Mouse (Mus musculus) megakaryocyte-erythroid progenitor cell, adult 5 weeks (primary cell): Measurements from ENCODE around the gene Olfr118. TPM values are rescaled to one million over a fixed set of nuclear protein-coding genes. Genes with fewer than 3 reads are reported as not detected.

Source experiments
- polyA plus RNA-seq: library from polyadenylated mRNA; stranded (reverse); fragments of >175 nt; gene quantifications from 2 replicates; pipeline ENCODE4 v1.2.3, GENCODE M21; 2012

Olfr118 gene
- polyA plus RNA-seq = not detected in 2 replicates

GRCm38 (mm10) chr17:37666688-37667087 is at the start of gene Olfr118:
TSS of gene Olfr118 (plus strand) at chr17:37666988.

DNA sequence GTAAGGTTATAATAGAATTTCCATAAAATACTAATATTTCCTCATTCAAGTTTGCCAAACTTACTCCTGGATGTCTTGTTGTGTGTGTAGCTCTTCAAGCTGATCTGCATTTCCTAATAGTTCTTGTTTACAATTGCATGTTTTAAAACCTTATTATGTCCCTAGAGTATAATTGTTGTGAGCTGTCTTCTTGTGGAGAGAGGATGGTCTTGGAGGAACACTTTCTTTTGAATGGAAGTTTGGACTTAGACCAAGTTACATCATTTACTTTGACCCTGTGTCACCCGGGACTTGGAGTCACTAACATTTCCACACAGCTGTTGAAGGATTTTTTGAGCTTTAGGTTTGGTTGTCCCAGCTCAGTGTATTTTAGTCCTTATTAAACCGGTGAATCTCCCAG is 39.8 kb upstream of the Olfr118 start, which contains the start of the genes Olfr115 and Olfr116:
TSS of gene Olfr115 (minus strand) at position 101 of the 400 bp plus-strand sequence.
TSS of gene Olfr116 (minus strand) at position 191 of the 400 bp plus-strand sequence.

DNA sequence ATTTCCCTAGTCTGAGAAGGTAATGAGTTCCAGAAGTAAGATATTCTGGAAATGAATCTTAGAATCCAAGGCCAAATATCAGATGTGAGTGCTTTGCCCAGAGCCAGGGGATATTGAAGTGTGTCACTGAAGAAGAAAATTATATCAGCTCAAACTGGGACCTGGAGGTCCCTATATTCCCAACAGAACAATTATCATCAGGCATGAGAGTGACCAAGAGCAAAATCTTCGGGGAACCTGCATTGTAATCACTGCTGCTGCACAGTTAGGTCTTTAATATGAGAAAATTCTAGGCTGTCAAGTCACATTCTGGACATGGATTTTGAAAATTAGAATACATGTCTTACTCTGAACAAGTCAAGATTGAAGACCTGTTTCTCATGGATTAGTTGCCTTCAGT is 3.1 kb upstream of the Olfr118 start, which contains the start of gene Olfr117:
TSS of gene Olfr117 (minus strand) at position 101 of the 400 bp plus-strand sequence.

DNA sequence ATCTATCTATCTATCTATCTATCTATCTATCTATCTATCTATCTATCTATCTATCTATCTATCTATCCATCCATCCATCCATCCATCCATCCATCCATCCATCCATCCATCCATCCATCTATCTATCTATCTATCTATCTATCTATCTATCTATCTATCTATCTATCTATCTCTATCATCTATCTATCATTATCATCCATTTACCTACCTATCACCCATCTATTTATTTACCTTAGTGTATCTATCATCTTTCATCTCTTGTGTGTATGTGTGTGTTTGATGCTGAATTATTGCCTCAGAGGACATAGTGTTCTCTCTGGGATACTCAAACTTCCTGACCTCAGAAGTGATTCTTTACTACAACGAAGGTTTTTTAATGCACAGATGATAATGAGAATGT is 29.5 kb downstream of the Olfr118 start, which contains the start of gene Olfr119:
TSS of gene Olfr119 (plus strand) at position 301 of the 400 bp plus-strand sequence.

GRCm38 (mm10) chr17:37721508-37721907 is 54.7 kb downstream of the Olfr118 start, which contains the start of gene Olfr120:
TSS of gene Olfr120 (plus strand) at chr17:37721808.

Other genes with a start within 250 kb of the Olfr118 start
- not detected in 2 replicates for gene Olfr108, start 221.5 kb upstream of the Olfr118 start, polyA plus RNA-seq
- gene Olfr109, start 208.1 kb upstream of the Olfr118 start, polyA plus RNA-seq = not detected in 2 replicates
- gene H2-M2, start 183.4 kb upstream of the Olfr118 start, polyA plus RNA-seq = not detected in 2 replicates
- gene Olfr110, start 174.5 kb upstream of the Olfr118 start, polyA plus RNA-seq = not detected in 2 replicates
- gene Olfr111, start 159.0 kb upstream of the Olfr118 start, polyA plus RNA-seq = not detected in 2 replicates
- gene Olfr112, start 97.5 kb upstream of the Olfr118 start, polyA plus RNA-seq = not detected in 2 replicates
- not detected in 2 replicates for gene Olfr113, start 89.3 kb upstream of the Olfr118 start, polyA plus RNA-seq
- not detected in 2 replicates for gene Olfr114, start 74.2 kb upstream of the Olfr118 start, polyA plus RNA-seq
- gene Olfr115, start 39.9 kb upstream of the Olfr118 start, polyA plus RNA-seq = not detected in 2 replicates
- gene Olfr116, start 39.8 kb upstream of the Olfr118 start, polyA plus RNA-seq = not detected in 2 replicates
- not detected in 2 replicates for gene Olfr117, start 3.2 kb upstream of the Olfr118 start, polyA plus RNA-seq
- not detected in 2 replicates for gene Olfr119, start 29.6 kb downstream of the Olfr118 start, polyA plus RNA-seq
- gene Olfr120, start 54.8 kb downstream of the Olfr118 start, polyA plus RNA-seq = not detected in 2 replicates
- gene Olfr121, start 81.9 kb downstream of the Olfr118 start, polyA plus RNA-seq = not detected in 2 replicates
- gene Olfr122, start 101.6 kb downstream of the Olfr118 start, polyA plus RNA-seq = not detected in 2 replicates
- gene Olfr123, start 126.5 kb downstream of the Olfr118 start, polyA plus RNA-seq = not detected in 2 replicates
- gene Olfr124, start 132.9 kb downstream of the Olfr118 start, polyA plus RNA-seq = not detected in 2 replicates
- gene Olfr125, start 166.0 kb downstream of the Olfr118 start, polyA plus RNA-seq = not detected in 2 replicates
- gene Olfr126, start 180.5 kb downstream of the Olfr118 start, polyA plus RNA-seq = 0.04 TPM in 1 of 2 replicates, not detected in the other
- gene Olfr127, start 233.4 kb downstream of the Olfr118 start, polyA plus RNA-seq = 0.01 TPM in 1 of 2 replicates, not detected in the other